Mouse (Mus musculus): ENCODE results near the gene Errfi1. TPM values are rescaled to one million over a fixed set of nuclear protein-coding genes. Genes with fewer than 3 reads are reported as not detected.
"Not testable (repeated sequence)": the region's sequence is repeated elsewhere in the genome, so short reads cannot be mapped to it uniquely, and the experiment has no call there.

The Errfi1 gene
- polyA plus RNA-seq, 1 experiment from 2014 or later = 70.2 TPM

DNA sequence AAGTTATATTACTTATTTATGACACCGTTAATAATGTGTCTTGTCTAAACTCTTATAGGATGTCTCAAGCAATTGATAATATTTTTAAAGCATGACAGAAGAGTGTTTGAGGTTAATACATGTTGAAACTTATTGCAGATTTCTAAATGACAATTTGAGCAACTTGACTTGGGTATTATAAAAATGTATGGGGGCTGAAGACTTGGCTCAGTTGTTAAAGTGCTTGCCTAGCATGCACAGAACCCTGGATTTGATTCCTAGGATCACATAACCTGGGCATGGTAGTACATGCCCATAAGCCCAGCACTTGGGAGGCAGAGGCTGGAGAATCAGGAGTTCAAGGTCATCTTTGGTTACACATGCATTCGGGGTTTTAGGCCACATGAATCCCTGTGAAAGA is 15.1 kb downstream of the Errfi1 start:
- Histone ChIP-seq H3K9me3 (ENCODE audit: control insufficient read depth, low read length) (no peaks in the 10 kb centered on the region), H3K36me3 (ENCODE audit: control insufficient read depth, insufficient read depth, low read length) (peaks cover 26% of the 10 kb centered on the region)

DNA sequence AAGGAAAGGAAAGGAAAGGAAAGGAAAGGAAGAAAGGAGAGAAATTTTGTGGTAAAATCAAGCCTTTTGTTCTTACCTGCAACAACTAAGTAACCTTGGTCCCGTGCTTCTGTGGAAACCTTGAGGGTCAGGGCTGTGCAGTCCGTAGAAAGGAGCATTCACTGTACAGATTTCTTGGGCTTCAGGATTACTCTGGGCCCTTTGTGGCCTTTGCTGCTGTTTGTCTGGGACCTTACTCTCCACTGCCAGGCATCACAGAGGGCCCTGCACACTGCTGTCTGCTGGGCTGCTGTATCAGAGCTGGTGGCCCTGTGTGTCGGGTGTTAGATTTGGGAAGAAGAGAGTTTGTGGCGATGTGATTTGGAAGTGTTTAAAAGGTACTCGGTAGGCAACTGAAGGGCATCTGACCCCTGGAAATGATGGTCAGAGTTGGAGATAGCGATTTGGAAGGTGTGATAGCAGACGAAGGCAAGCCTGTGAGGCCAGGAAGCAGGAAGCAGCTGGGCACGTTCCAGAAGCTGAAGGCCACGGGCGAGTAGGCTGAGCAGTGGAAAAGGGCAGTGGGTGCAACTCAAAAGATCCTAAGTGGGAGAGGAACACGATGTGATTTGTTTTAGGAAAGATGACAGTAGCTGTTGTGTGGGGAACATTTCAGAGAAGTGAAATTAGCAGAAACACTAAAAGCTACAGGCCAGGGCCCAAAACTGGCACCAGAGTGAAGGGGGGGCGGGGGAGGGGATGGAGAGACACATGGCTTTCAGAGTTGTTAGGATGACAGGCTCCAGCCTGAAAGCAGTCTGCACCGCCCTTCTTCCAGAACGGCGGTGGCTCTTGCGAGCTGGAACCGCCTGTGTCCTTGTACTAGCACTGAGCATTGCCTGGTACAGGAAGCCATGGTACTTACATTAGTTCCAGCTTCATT is 15.8 kb downstream of the Errfi1 start:
- no peak for ATAC-seq (ENCODE audit: low read depth)
- Histone ChIP-seq H3K4me3 (ENCODE audit: low read depth, low read length) (no peak overlapping the region), H3K4me2 (ENCODE audit: low read depth, low read length) (no peak overlapping the region), H3K27me3 (ENCODE audit: control insufficient read depth, insufficient read depth, low read length) (no peaks in the 10 kb centered on the region), H3K9me3 (ENCODE audit: control insufficient read depth, low read length) (no peaks in the 10 kb centered on the region), H3K36me3 (ENCODE audit: control insufficient read depth, insufficient read depth, low read length) (peaks cover 26% of the 10 kb centered on the region), H3K27ac (ENCODE audit: low read depth, low read length) (no peak overlapping the region), H3K9ac (replicated peaks; ENCODE audit: low read depth, low read length) (no peak overlapping the region), H3K4me1 (ENCODE audit: control insufficient read depth, insufficient read depth, low read length) (peaks cover 13% of the 10 kb centered on the region)
- WGBS = 82% methylated on average over 17 of the region's 17 CpGs

More for the DNA sequence above, 15.1 kb downstream of the Errfi1 start:
- no peak overlapping the region for H3K4me2 ChIP-seq (ENCODE audit: low read depth, low read length)
- H3K9ac ChIP-seq (replicated peaks; ENCODE audit: low read depth, low read length) = no peak overlapping the region
- no peaks in the 10 kb centered on the region for H3K27me3 ChIP-seq (ENCODE audit: control insufficient read depth, insufficient read depth, low read length)
- H3K4me3 ChIP-seq (ENCODE audit: low read depth, low read length) = no peak overlapping the region
- no peak for ATAC-seq (ENCODE audit: low read depth)
- WGBS = 87% methylated on average over 2 of the region's 2 CpGs
- H3K4me1 ChIP-seq (ENCODE audit: control insufficient read depth, insufficient read depth, low read length) = peaks cover 13% of the 10 kb centered on the region
- H3K27ac ChIP-seq (ENCODE audit: low read depth, low read length) = no peak overlapping the region

DNA sequence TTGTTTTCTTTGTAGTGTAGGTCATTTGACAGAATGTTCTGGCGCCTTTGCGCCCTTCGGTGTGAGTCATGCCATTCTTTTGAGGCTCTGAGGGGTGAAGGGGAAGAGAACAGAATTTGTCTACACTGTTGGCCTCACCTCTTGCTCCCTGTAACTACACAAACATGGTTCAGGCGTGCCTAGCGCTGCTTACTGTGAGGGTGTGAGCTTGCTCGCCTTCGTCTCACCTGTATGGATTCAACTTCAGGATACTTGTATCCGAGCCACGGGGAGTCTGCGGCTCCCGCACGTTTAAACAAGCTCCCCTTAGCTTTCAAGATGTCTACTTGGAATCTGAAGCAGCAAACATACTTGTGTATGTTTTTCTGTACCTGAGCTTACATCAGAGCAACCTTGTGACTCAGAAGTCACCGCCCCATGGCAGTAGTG is 17.3 kb downstream of the Errfi1 start:
- Histone ChIP-seq H3K4me2 (ENCODE audit: low read depth, low read length) (no peak overlapping the region), H3K4me3 (ENCODE audit: low read depth, low read length) (no peak overlapping the region), H3K36me3 (ENCODE audit: control insufficient read depth, insufficient read depth, low read length) (peaks cover 20% of the 10 kb centered on the region), H3K27ac (ENCODE audit: low read depth, low read length) (no peak overlapping the region), H3K4me1 (ENCODE audit: control insufficient read depth, insufficient read depth, low read length) (peaks cover 13% of the 10 kb centered on the region), H3K9ac (replicated peaks; ENCODE audit: low read depth, low read length) (no peak overlapping the region), H3K9me3 (ENCODE audit: control insufficient read depth, low read length) (no peaks in the 10 kb centered on the region), H3K27me3 (ENCODE audit: control insufficient read depth, insufficient read depth, low read length) (no peaks in the 10 kb centered on the region)
- no peak for ATAC-seq (ENCODE audit: low read depth)
- 88% methylated on average over 13 of the region's 13 CpGs for WGBS

DNA sequence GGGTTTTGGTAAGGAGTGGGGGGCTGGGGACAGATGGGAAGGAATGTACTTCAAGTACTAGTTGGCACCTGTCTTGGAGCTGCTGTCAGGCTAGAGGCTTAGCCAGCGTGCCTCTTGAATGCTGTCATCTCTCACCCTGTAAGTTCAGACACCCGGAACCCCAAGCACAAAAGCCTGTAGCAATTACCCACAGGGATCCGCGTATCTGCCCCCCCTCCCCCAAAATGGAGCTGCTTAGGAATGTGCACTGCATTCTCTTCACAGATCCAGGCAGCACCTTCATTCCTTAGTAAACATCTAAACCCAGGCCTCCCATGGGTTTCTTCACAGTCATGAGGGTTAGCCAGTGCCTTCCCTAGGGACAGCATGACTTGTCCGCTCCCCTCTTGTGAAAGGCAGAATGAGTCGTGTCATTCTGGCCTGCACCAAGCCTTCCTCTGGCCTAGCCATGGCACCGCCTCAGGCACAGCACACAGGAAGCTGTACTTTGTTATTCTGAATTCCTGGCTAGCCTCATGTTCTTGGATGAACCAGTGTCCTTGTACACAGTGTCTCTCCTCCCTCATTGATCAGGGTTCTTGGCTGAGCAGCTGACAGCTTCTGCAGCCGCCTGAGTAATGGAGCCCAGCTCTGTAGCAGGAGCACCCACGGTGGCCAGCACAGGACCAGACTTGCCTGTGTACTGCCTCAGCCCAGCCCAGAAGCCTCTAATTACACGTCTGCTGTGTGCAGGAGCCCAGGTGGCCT is 17.8 kb downstream of the Errfi1 start:
- H3K27me3 ChIP-seq (ENCODE audit: control insufficient read depth, insufficient read depth, low read length) = no peaks in the 10 kb centered on the region
- H3K4me2 ChIP-seq (ENCODE audit: low read depth, low read length) = 0 out of 2 replicates have a peak overlapping the region, but pooled peaks have one; percentile 14
- WGBS = 26% methylated on average over 10 of the region's 10 CpGs
- H3K4me3 ChIP-seq (ENCODE audit: low read depth, low read length) = no peak overlapping the region
- peak overlapping the region; percentile 69 for H3K27ac ChIP-seq (ENCODE audit: low read depth, low read length)
- peaks cover 15% of the 10 kb centered on the region for H3K36me3 ChIP-seq (ENCODE audit: control insufficient read depth, insufficient read depth, low read length)
- H3K9me3 ChIP-seq (ENCODE audit: control insufficient read depth, low read length) = no peaks in the 10 kb centered on the region
- H3K4me1 ChIP-seq (ENCODE audit: control insufficient read depth, insufficient read depth, low read length) = peaks cover 13% of the 10 kb centered on the region
- H3K9ac ChIP-seq (replicated peaks; ENCODE audit: low read depth, low read length) = no peak overlapping the region
- ATAC-seq (ENCODE audit: low read depth) = peak; percentile 61; the same call in 1 of the 2 replicates

DNA sequence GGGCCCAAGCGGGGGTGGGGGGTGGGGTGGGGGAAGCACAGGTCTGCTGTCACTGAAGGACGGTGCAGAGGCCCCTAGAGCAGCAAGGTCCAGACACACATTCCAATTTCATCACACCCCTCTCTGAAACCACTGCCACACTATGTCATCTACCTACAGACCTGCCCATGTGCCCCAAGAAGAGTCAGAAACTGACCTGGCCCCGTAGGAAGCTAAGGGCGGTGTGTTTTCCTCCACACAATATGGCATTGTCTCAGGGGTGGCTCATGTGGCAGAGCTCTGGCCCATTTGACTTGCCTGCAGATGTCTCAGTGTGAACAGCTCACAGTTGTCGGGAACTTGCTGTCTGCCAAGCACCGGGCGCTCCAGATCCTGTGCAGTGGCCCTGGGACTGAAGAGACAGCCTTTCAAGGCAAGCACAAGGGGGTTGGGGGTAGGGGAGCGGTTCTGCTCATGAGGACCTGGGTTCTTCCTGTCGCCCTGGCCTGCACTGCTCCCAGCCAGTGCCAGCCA is 18.5 kb downstream of the Errfi1 start:
- H3K4me1 ChIP-seq (ENCODE audit: control insufficient read depth, insufficient read depth, low read length) = peaks cover 13% of the 10 kb centered on the region
- peak overlapping the region; percentile 69 for H3K27ac ChIP-seq (ENCODE audit: low read depth, low read length)
- H3K27me3 ChIP-seq (ENCODE audit: control insufficient read depth, insufficient read depth, low read length) = no peaks in the 10 kb centered on the region
- 0 out of 2 replicates have a peak, but pooled peaks have one; percentile 17 for ATAC-seq (ENCODE audit: low read depth)
- H3K9me3 ChIP-seq (ENCODE audit: control insufficient read depth, low read length) = no peaks in the 10 kb centered on the region
- H3K4me2 ChIP-seq (ENCODE audit: low read depth, low read length) = 0 out of 2 replicates have a peak overlapping the region, but pooled peaks have one; percentile 14
- H3K9ac ChIP-seq (replicated peaks; ENCODE audit: low read depth, low read length) = no peak overlapping the region
- H3K36me3 ChIP-seq (ENCODE audit: control insufficient read depth, insufficient read depth, low read length) = peaks cover 8% of the 10 kb centered on the region
- H3K4me3 ChIP-seq (ENCODE audit: low read depth, low read length) = no peak overlapping the region
- 43% methylated on average over 9 of the region's 9 CpGs for WGBS

DNA sequence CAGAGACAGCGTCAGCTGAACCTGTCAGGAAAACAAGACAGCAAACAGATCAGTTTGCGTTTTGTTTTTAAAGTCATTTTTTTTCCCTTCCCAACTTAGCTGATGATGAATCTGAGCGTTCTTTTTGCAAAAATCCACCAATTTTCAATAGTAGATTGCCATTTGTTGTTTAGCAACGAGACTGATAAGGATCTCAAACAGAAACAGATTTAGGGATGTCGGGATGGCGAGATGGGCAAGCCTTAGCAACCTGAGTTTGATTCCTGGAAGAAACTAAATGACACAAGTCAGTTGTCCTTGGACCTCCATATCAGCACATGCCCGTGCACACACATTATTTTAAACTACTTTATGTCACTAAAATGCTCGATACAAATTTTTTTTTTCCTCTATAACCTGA is 19.0 kb downstream of the Errfi1 start:
- Histone ChIP-seq H3K27ac (ENCODE audit: low read depth, low read length) (peak overlapping the region; percentile 69; the same call in 1 of the 2 replicates), H3K9ac (replicated peaks; ENCODE audit: low read depth, low read length) (no peak overlapping the region), H3K9me3 (ENCODE audit: control insufficient read depth, low read length) (no peaks in the 10 kb centered on the region), H3K27me3 (ENCODE audit: control insufficient read depth, insufficient read depth, low read length) (no peaks in the 10 kb centered on the region), H3K36me3 (ENCODE audit: control insufficient read depth, insufficient read depth, low read length) (peaks cover 6% of the 10 kb centered on the region), H3K4me3 (ENCODE audit: low read depth, low read length) (no peak overlapping the region), H3K4me1 (ENCODE audit: control insufficient read depth, insufficient read depth, low read length) (peaks cover 13% of the 10 kb centered on the region), H3K4me2 (ENCODE audit: low read depth, low read length) (no peak overlapping the region)
- WGBS = 86% methylated on average over 8 of the region's 8 CpGs
- no peak for ATAC-seq (ENCODE audit: low read depth)

DNA sequence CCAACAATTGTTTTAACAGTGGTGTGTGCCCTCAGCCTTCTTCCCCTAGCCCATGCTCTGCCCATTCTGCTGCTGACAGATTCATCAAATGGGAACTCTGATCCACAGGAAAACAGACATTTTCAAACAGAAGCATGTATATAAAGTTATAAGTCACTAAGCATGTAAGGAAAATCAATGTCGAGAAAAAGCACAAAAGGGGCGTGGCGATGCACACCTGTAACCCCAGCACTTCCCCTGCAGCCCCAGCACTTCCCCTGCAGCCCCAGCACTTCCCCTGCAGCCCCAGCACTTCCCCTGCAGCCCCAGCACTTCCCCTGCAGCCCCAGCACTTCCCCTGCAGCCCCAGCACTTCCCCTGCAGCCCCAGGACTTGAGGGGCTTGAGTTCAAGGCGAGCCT is 20.7 kb downstream of the Errfi1 start:
- not testable (repeated sequence) for H3K27ac ChIP-seq (ENCODE audit: low read depth, low read length); H3K27me3 ChIP-seq (ENCODE audit: control insufficient read depth, insufficient read depth, low read length); H3K4me2 ChIP-seq (ENCODE audit: low read depth, low read length); ATAC-seq (ENCODE audit: low read depth); H3K9me3 ChIP-seq (ENCODE audit: control insufficient read depth, low read length); H3K4me3 ChIP-seq (ENCODE audit: low read depth, low read length); H3K9ac ChIP-seq (replicated peaks; ENCODE audit: low read depth, low read length); H3K36me3 ChIP-seq (ENCODE audit: control insufficient read depth, insufficient read depth, low read length)
- peaks cover 13% of the 10 kb centered on the region for H3K4me1 ChIP-seq (ENCODE audit: control insufficient read depth, insufficient read depth, low read length)
- 89% methylated on average over 4 of the region's 4 CpGs for WGBS

DNA sequence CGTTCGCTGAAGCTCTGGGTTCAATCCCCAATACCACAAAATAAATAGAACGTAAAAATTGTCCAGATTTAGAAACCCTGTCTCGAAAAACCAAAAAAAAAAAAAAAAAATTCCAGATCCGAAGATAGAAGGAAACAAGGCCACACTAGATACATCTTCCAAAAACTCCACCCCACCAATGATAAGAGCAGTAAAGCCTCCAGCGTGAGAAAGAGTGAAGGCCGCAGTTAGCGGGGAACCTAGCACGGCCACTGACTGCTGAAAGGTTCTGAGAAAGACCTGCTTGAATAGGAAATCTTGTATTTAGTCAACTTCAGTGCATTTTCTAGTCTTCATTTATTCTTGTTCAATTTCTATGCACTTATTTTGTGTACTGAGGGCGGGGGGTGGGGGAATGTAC is 21.7 kb downstream of the Errfi1 start:
- no peaks in the 10 kb centered on the region for H3K36me3 ChIP-seq (ENCODE audit: control insufficient read depth, insufficient read depth, low read length)
- 87% methylated on average over 10 of the region's 10 CpGs for WGBS
- no peak overlapping the region for H3K4me2 ChIP-seq (ENCODE audit: low read depth, low read length)

More for the DNA sequence above, 21.7 kb downstream of the Errfi1 start:
- Histone ChIP-seq H3K4me1 (ENCODE audit: control insufficient read depth, insufficient read depth, low read length) (peaks cover 13% of the 10 kb centered on the region), H3K4me3 (ENCODE audit: low read depth, low read length) (no peak overlapping the region), H3K9ac (replicated peaks; ENCODE audit: low read depth, low read length) (no peak overlapping the region), H3K27ac (ENCODE audit: low read depth, low read length) (no peak overlapping the region), H3K9me3 (ENCODE audit: control insufficient read depth, low read length) (peaks cover 3% of the 10 kb centered on the region; the same call in 1 of the 2 replicates), H3K27me3 (ENCODE audit: control insufficient read depth, insufficient read depth, low read length) (no peaks in the 10 kb centered on the region)
- ATAC-seq (ENCODE audit: low read depth) = no peak

All from neural tube, embryonic 14.5 days (tissue).